Mouse (Mus musculus) forebrain, embryonic 16.5 days (tissue): ENCODE results near the gene Hoxc9. TPM values are rescaled to one million over a fixed set of nuclear protein-coding genes. Genes with fewer than 3 reads are reported as not detected.

ENCODE experiments used
- ATAC-seq: fragments of 200-750 bp; cut with Nextera tagmentation; 2 replicates; pipeline ENCODE4 v1.8.0; 2017; ENCODE audit warnings: mild to moderate bottlenecking, moderate library complexity
- H3K27ac ChIP-seq: fragments of 300-500 bp; sonication (generic); 2 replicates; pipeline ENCODE4 v1.5.1; 2014; ENCODE audit warnings: low read length, control low read depth
- H3K27me3 ChIP-seq: fragments of 300-500 bp; sonication (generic); replicated peaks from 2 replicates; pipeline ENCODE4 v1.6.1; 2014; ENCODE audit warnings: low read length; ENCODE audit not compliant: control insufficient read depth, insufficient read depth
- H3K36me3 ChIP-seq: fragments of 300-500 bp; sonication (generic); 2 replicates; pipeline ENCODE4 v1.6.1; 2014; ENCODE audit not compliant: control insufficient read depth, insufficient read depth
- H3K4me1 ChIP-seq: fragments of 300-500 bp; sonication (generic); replicated peaks from 2 replicates; pipeline ENCODE4 v1.6.1; 2014; ENCODE audit warnings: low read length; ENCODE audit not compliant: control insufficient read depth, insufficient read depth
- H3K4me2 ChIP-seq: fragments of 300-500 bp; sonication (generic); 2 replicates; pipeline ENCODE4 v1.6.1; 2014; ENCODE audit warnings: mild to moderate bottlenecking, low read length, control low read depth
- H3K4me3 ChIP-seq: fragments of 300-500 bp; sonication (generic); replicated peaks from 2 replicates; pipeline ENCODE4 v1.5.1; 2014; ENCODE audit warnings: mild to moderate bottlenecking, low read length, control low read depth
- H3K9ac ChIP-seq: fragments of 300-500 bp; sonication (generic); replicated peaks from 2 replicates; pipeline ENCODE4 v1.6.1; 2014; ENCODE audit warnings: low read depth, low read length, control low read depth
- H3K9me3 ChIP-seq: fragments of 300-500 bp; sonication (generic); 2 replicates; pipeline ENCODE4 v1.6.1; 2016; ENCODE audit warnings: low read length; ENCODE audit not compliant: control insufficient read depth
- WGBS: fragments of 180-500 bp; shearing (Covaris S2); extraction: QIAGEN DNeasy Blood & Tissue Kit; methylation state at CpG from one replicate; pipeline ENCODE4 v1.1.7; 2014; 5-methylcytosine and 5-hydroxymethylcytosine counted together
- polyA plus RNA-seq: library from polyadenylated mRNA; unstranded; fragments of >200 nt; fragmentation: Nextera tagmentation; extraction: Ambion mirVana; gene quantifications from 2 replicates; pipeline ENCODE4 v1.2.1, GENCODE M21; 2015

Gene Hoxc9
- polyA plus RNA-seq: not detected in 2 replicates

DNA sequence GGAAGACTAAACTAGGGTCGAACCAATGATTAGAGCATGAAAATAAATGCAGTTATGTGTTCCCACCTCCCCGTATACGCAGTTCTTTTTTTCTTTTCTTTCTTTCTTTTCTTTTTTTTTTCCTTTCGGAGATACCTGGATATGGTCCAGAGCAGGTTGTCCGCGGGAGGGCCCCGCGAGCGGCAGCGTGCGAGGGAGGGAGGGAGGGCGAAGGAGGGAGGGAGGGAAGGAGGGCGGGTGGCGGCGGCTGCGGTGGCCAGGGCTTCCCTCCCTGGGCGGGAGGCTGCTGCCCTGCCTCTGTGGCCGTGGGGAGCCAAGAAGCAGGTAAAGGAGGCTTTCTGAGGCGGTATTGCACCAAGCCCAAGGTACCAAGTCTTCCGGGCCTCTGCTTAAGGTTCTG is at the start of gene Hoxc9:
Gene Hoxc9 (plus strand): TSS at position 269 of the 400 bp plus-strand sequence.
- Histone ChIP-seq H3K4me2 (no peak within 1 kb of the TSS), H3K4me1 (no peaks in the 10 kb centered on the region), H3K36me3 (no peaks in the 10 kb centered on the region), H3K9me3 (no peaks in the 10 kb centered on the region), H3K27me3 (peaks cover 89% of the 10 kb centered on the region), H3K4me3 (no peak within 1 kb of the TSS), H3K9ac (no peak within 1 kb of the TSS), H3K27ac (no peak within 1 kb of the TSS)
- no peak for ATAC-seq
- 2% methylated on average over 12 of the region's 20 CpGs for WGBS

GRCm38 (mm10) chr15:102927032-102927645 is 49.1 kb upstream of the Hoxc9 start:
- under 1% methylated on average over 40 of the region's 40 CpGs for WGBS

DNA sequence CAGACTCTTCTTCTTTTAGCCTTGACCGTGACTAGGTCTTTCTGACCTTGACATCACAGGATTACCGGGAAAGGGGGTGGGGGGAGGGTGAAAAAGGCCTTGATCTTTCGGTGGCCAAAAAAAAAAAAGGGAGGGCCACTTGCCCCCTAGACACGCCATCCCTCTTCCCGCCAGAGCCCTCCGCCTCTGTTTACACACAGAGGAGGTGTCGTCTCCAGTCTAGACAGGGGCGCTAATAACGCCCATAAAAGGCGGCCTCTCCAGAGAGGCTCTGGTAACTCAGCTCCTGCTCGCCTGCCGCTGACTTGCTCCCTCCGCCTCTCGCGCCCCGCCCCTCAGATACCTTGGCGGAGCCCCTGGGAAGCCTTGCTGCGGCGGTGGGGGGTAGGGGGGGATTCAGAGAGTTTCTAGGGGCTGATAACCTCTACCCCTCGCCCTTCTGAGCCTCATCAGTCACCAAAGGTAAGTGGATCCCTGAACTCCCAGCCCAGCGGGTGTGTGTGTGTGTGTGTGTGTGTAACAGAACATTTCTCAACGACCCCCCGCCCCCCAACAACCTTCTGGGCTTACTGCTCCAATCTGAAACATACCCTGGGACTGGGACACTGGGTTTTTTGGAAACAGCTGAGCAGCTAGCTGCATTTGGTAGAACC is 44.4 kb upstream of the Hoxc9 start:
- H3K9me3 ChIP-seq: no peaks in the 10 kb centered on the region
- H3K36me3 ChIP-seq: no peaks in the 10 kb centered on the region
- no peak for ATAC-seq
- no peak overlapping the region for H3K4me2 ChIP-seq
- H3K27ac ChIP-seq: no peak overlapping the region
- H3K4me1 ChIP-seq: no peaks in the 10 kb centered on the region
- H3K27me3 ChIP-seq: peaks cover 99% of the 10 kb centered on the region
- WGBS: under 1% methylated on average over 23 of the region's 23 CpGs
- no peak overlapping the region for H3K4me3 ChIP-seq
- no peak overlapping the region for H3K9ac ChIP-seq

More at GRCm38 (mm10) chr15:102927032-102927645, 49.1 kb upstream of the Hoxc9 start:
- H3K9ac ChIP-seq: no peak overlapping the region
- ATAC-seq: no peak
- H3K27me3 ChIP-seq: peaks cover 91% of the 10 kb centered on the region
- H3K4me1 ChIP-seq: no peaks in the 10 kb centered on the region
- no peaks in the 10 kb centered on the region for H3K9me3 ChIP-seq
- no peak overlapping the region for H3K27ac ChIP-seq
- H3K4me2 ChIP-seq: no peak overlapping the region
- no peak overlapping the region for H3K4me3 ChIP-seq
- no peaks in the 10 kb centered on the region for H3K36me3 ChIP-seq

DNA sequence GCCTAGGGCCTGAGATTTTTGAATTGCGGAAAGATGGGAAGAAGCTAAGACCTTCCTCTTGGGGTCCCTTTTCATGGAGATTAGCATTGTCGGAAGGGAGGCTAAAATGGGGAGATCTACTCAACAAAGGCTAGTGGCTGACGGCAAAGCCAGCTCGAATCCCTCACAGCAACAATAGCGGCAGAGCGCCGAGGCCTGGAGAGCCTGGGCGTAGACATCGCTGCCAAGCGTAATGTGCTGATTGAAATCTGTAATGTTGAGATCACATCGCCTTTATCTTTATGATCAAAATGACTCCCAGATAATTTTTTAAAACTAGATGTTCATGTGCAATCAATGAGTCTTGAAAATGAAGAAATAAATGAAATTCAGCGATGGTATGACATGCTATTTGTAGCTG is 41.8 kb upstream of the Hoxc9 start:
- Histone ChIP-seq H3K4me2 (no peak overlapping the region), H3K27me3 (peaks cover 99% of the 10 kb centered on the region), H3K9ac (no peak overlapping the region), H3K36me3 (no peaks in the 10 kb centered on the region), H3K4me1 (no peaks in the 10 kb centered on the region), H3K9me3 (no peaks in the 10 kb centered on the region), H3K4me3 (no peak overlapping the region), H3K27ac (no peak overlapping the region)
- 2% methylated on average over 12 of the region's 12 CpGs for WGBS
- no peak for ATAC-seq

DNA sequence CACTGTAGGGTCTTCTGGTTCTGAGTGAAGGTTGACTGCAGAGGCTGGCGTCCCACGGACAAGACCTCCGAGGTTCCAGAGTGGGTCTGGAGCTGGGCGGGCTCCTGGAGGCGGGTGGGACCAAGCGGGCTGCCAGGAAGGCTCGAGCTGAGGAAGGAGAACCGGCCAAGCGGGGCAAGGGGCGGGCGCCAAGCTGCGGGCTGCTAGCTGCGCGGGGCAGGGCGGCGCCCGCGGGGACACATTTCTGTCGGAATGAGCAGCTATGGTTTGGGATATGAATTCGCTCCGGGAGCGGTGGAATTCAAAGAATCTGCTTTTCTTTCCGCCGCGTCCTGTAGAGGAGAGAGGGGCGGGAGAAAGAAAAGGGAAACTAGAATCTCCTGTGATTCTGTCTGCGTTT is 41.3 kb upstream of the Hoxc9 start:
- Histone ChIP-seq H3K4me2 (no peak overlapping the region), H3K4me1 (no peaks in the 10 kb centered on the region), H3K9me3 (no peaks in the 10 kb centered on the region), H3K27me3 (peaks cover 99% of the 10 kb centered on the region), H3K36me3 (no peaks in the 10 kb centered on the region), H3K27ac (no peak overlapping the region), H3K4me3 (no peak overlapping the region), H3K9ac (no peak overlapping the region)
- no peak for ATAC-seq
- WGBS: under 1% methylated on average over 27 of the region's 27 CpGs

DNA sequence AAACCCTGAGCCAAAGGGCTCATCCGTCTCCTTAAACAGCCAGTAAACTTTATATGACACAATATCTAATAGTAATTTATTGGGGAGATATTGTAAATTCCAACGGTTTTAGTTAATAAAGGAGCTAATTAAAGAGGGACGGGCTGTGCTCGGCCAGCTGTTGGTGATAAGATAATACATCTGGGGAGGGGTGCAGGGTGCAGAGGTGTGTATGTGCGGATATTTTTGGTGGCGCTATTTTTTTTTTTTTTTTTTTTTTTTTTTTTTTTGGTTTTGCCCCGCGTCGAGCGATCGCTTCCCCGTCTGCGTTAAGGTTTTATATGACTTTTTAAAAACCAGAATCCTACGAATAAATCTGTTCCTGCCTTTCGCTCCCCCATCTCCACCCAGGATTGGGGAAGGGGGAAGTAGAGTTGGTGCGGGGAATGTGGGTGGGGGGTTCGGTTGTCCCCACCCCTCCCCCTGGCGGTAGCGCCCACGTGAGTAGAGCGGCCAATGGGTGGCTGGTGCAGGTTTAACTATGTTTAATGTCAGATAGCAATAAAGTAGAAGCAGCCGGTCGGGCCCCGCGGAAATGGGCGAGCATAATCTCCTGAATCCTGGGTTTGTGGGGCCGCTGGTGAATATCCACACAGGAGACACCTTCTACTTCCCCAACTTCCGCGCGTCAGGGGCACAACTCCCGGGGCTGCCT is 39.8 kb upstream of the Hoxc9 start, which contains the start of gene Hoxc12:
Gene Hoxc12 (plus strand): TSS at position 479 of the 694 bp plus-strand sequence.
- no peak within 1 kb of the TSS for H3K27ac ChIP-seq
- H3K9ac ChIP-seq: no peak within 1 kb of the TSS
- H3K4me3 ChIP-seq: no peak within 1 kb of the TSS
- H3K4me1 ChIP-seq: no peaks in the 10 kb centered on the region
- no peak for ATAC-seq
- no peaks in the 10 kb centered on the region for H3K9me3 ChIP-seq
- no peak within 1 kb of the TSS for H3K4me2 ChIP-seq
- no peaks in the 10 kb centered on the region for H3K36me3 ChIP-seq
- WGBS: 2% methylated on average over 30 of the region's 31 CpGs
- peaks cover 99% of the 10 kb centered on the region for H3K27me3 ChIP-seq

DNA sequence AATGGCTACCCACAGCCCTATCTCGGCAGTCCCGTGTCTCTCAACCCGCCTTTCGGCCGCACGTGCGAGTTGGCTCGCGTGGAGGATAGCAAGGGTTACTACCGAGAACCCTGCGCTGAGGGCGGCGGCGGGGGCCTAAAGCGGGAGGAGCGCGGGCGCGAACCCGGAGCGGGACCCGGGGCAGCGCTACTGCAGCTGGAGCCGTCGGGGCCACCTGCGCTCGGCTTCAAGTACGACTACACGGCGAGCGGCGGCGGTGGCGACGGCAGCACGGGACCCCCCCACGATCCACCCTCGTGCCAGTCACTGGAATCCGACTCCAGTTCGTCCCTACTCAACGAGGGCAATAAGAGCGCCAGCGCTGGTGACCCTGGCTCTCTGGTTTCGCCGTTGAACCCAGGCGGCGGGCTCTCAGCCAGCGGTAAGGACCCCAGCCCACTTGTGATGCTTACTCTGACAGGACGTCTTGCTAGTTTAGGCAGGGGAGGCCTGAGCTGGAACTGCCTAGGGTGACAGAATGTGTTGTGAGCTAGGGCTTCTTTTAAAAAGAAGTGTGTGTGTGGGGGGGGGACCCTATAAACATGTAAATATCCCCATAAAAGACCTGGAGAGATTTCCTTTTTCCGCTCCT is 39.1 kb upstream of the Hoxc9 start:
- ATAC-seq: no peak
- H3K9me3 ChIP-seq: no peaks in the 10 kb centered on the region
- WGBS: 1% methylated on average over 50 of the region's 50 CpGs
- no peaks in the 10 kb centered on the region for H3K4me1 ChIP-seq
- H3K4me2 ChIP-seq: no peak overlapping the region
- H3K9ac ChIP-seq: no peak overlapping the region
- H3K27me3 ChIP-seq: peaks cover 97% of the 10 kb centered on the region
- H3K36me3 ChIP-seq: no peaks in the 10 kb centered on the region
- H3K4me3 ChIP-seq: no peak overlapping the region
- no peak overlapping the region for H3K27ac ChIP-seq

- peaks cover 88% of the 10 kb centered on the region for H3K27me3 ChIP-seq
- no peak overlapping the region for H3K4me3 ChIP-seq
- H3K4me2 ChIP-seq: no peak overlapping the region
- peaks cover 4% of the 10 kb centered on the region; the same call in 1 of the 2 replicates for H3K4me1 ChIP-seq
- 1% methylated on average over 33 of the region's 34 CpGs for WGBS
- no peaks in the 10 kb centered on the region for H3K9me3 ChIP-seq
- H3K27ac ChIP-seq: no peak overlapping the region
- H3K36me3 ChIP-seq: no peaks in the 10 kb centered on the region
- no peak for ATAC-seq
- no peak overlapping the region for H3K9ac ChIP-seq
Measured at GRCm38 (mm10) chr15:102939256-102940155, 36.7 kb upstream of the Hoxc9 start.
